Mouse (Mus musculus): Measurements from ENCODE around the gene Krt14. TPM values are rescaled to one million over a fixed set of nuclear protein-coding genes. Genes with fewer than 3 reads are reported as not detected.
A peak's percentile ranks its signal among the peaks of the same experiment; 100 is the strongest.

Krt14 gene
- total RNA-seq, 2 experiments from 2014 or later: 0.43 TPM; not detected in 1

DNA sequence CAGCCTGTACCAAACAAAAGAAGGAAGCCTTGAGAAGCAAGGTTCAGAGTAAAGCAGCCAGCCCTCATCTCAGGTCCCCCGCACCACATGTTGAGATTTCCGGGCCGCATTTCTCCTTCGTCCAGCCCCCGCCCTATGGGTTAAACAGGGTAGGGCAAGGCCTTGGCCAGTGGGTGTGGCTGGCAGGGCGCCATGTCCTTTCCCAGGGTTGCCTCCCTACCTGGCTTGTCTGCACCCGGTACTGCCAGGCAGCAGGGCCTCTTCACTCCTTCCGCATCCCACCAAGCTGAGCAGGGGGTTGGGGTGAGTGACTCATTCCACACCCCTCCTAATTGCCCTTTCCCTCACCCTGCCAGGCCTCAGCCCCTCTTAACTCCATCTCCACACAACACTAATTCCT is 39.3 kb downstream of the Krt14 start:
- DNase-seq (ENCODE audit: low spot score in 2 of 2): peak in 1 of 2 experiments; percentile 13

GRCm38 (mm10) chr11:100164392-100164791 is 43.0 kb downstream of the Krt14 start:
- DNase-seq (ENCODE audit: low spot score in 2 of 2): no peak

DNA sequence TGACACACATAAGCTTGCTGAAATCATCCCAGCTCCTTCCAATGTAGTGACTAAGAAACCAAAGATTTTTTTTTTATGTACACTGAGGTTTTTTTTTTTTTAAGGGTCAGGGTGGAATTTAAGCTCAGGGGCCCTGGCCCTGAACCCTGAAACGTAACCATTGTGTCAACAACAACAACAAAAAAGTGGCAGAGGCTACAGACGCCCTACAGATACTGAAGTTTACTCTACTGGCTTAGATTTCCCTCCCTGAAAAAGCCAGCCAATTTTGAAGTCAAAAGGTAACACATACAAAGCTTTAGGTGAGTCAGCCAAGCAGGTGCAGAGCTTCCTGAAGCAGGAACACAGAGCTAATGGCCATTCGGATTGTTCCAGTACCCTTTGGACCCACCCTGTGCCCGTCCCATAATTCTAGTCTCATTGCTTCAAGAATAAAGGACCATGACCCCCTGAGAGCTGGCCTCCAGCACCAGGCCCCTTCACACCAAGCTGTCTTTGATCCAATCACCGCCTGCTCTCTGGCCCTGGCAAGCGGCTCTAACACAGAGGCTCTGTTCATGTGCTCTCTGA is 49.4 kb downstream of the Krt14 start:
- DNase-seq (ENCODE audit: low spot score in 2 of 2): no peak

GRCm38 (mm10) chr11:100157331-100157730 is 50.0 kb downstream of the Krt14 start:
- DNase-seq (ENCODE audit: low spot score in 2 of 2): no peak

DNA sequence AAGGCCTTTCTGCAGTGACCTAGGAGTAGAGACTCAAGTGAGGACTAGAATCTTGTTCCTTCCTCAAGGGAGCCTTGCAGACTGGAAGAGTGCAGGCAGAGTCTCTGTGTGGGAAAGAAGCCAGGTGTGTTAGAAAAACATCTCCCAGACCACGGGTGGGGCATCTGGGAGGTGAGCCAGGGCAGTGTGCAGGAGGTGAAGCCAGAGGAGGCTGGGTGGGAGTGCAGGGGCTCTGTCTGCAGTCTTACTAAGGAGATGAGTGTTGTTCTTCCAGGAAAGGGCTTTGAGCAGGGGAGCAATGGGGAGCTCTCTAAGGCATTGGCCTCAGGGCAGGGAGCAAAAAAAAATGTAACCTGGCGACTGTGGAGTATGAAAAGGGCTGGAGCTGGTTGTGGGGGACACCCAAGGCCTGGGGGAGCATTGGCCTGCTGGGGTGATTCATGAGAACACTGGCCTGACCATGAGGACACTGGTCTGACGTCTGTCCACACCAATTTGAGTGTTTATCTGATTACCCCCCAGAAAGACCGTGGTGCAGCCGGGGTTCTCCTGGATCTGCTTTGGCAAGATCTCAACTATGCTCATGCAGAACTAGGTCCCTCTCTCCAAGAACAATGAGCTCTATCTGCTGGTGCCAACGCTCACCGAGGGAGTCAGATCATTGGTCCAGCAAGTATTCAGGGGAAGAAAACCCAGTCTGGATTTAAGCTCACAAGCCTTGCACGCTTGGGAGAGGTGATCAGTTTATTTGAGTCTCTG is 51.7 kb downstream of the Krt14 start:
- no peak for DNase-seq (ENCODE audit: low spot score in 2 of 2)

Other genes starting within 250 kb of the Krt14 start
- gene Krtap29-1, start 228.5 kb downstream of the Krt14 start, total RNA-seq (2021): not detected
- gene Krtap16-1, start 221.0 kb downstream of the Krt14 start, total RNA-seq (2021): not detected
- gene Krtap17-1, start 213.6 kb downstream of the Krt14 start, total RNA-seq (2021): not detected
- gene Krt33a, start 191.3 kb downstream of the Krt14 start, total RNA-seq (2021): not detected
- not detected for gene Krt33b, start 177.7 kb downstream of the Krt14 start, total RNA-seq (2021)
- gene Krt34, start 166.0 kb downstream of the Krt14 start, total RNA-seq (2021): not detected
- not detected for gene Krt31, start 157.0 kb downstream of the Krt14 start, total RNA-seq (2021)
- not detected for gene Krt32, start 119.3 kb downstream of the Krt14 start, total RNA-seq (2021)
- gene Krt35, start 111.3 kb downstream of the Krt14 start, total RNA-seq (2021): not detected
- not detected for gene Krt36, start 101.9 kb downstream of the Krt14 start, total RNA-seq (2021)
- not detected for gene Krt13, start 86.0 kb downstream of the Krt14 start, total RNA-seq (2021)
- gene Krt15, start 71.6 kb downstream of the Krt14 start, total RNA-seq (2021): 1 to 10 TPM; 1.1 to 1.5 TPM
- 1 to 10 TPM in 1 of 2 experiments, under 1 TPM in 1; 0.64 to 1.0 TPM for gene Krt19, start 58.9 kb downstream of the Krt14 start, total RNA-seq (2021)
- 1 to 10 TPM; 1.1 to 1.2 TPM for gene Krt9, start 14.3 kb downstream of the Krt14 start, total RNA-seq (2021)
- not detected for gene Krt16, start 41.4 kb upstream of the Krt14 start, total RNA-seq (2021)
- not detected for gene Krt17, start 53.5 kb upstream of the Krt14 start, total RNA-seq (2021)
- not detected for gene Krt42, start 62.3 kb upstream of the Krt14 start, total RNA-seq (2021)
- 100 to 1,000 TPM; 648 to 674 TPM for gene Eif1, start 112.3 kb upstream of the Krt14 start, total RNA-seq (2021)
- gene Gast, start 126.9 kb upstream of the Krt14 start, total RNA-seq (2021): not detected
- gene Hap1, start 148.6 kb upstream of the Krt14 start, total RNA-seq (2021): 100 to 1,000 TPM; 124 to 125 TPM
- gene Jup, start 190.2 kb upstream of the Krt14 start, total RNA-seq (2021): 10 to 100 TPM; 46.2 to 51.1 TPM
- 1 to 10 TPM; 8.9 TPM for gene P3h4, start 207.3 kb upstream of the Krt14 start, total RNA-seq (2021)
- gene Fkbp10, start 208.1 kb upstream of the Krt14 start, total RNA-seq (2021): 10 to 100 TPM; 15.1 to 15.2 TPM
- 10 to 100 TPM; 60.5 to 66.4 TPM for gene Nt5c3b, start 234.3 kb upstream of the Krt14 start, total RNA-seq (2021)
- 1 to 10 TPM in 1 of 2 experiments, under 1 TPM in 1; 0.98 to 1.1 TPM for gene Klhl10, start 234.4 kb upstream of the Krt14 start, total RNA-seq (2021)

All from layer of hippocampus, postnatal 10 days (tissue).